Mouse (Mus musculus) megakaryocyte, embryonic 14.5 days (primary cell): Measurements from ENCODE around the gene Zbtb16. TPM values are rescaled to one million over a fixed set of nuclear protein-coding genes. Genes with fewer than 3 reads are reported as not detected.
A peak's percentile ranks its signal among the peaks of the same experiment; 100 is the strongest.

ENCODE experiments used
- H3K27me3 ChIP-seq: replicated peaks from 2 replicates; pipeline ENCODE3; 2012; ENCODE audit warnings: inconsistent platforms
- H3K36me3 ChIP-seq: replicated peaks from 2 replicates; pipeline ENCODE3; 2012; ENCODE audit warnings: low read length, inconsistent platforms, mixed read lengths
- H3K4me1 ChIP-seq: 2 replicates; pipeline ENCODE4 v1.6.1; 2012; ENCODE audit warnings: inconsistent platforms
- H3K4me3 ChIP-seq: replicated peaks from 2 replicates; pipeline ENCODE3; 2012; ENCODE audit warnings: moderate library complexity, mild to moderate bottlenecking, inconsistent platforms
- H3K9me3 ChIP-seq: 2 replicates; pipeline ENCODE4 v1.6.1; 2012; ENCODE audit warnings: inconsistent platforms
- FLI1 ChIP-seq: IDR thresholded peaks from 2 replicates; pipeline ENCODE4 v1.6.1; 2012; ENCODE audit warnings: low read length, inconsistent platforms, mixed read lengths
- GATA1 ChIP-seq: IDR thresholded peaks from 3 replicates; pipeline ENCODE4 v1.6.1; 2012; ENCODE audit warnings: mixed read lengths, low read length, inconsistent platforms, borderline replicate concordance
- polyA plus RNA-seq: library from polyadenylated mRNA; stranded (reverse); fragments of >175 nt; gene quantifications from 2 replicates; pipeline ENCODE4 v1.2.3, GENCODE M21; 2012; ENCODE audit warnings: low replicate concordance; ENCODE audit not compliant: insufficient read depth

Gene Zbtb16
- polyA plus RNA-seq, 1 experiment: 1.8 TPM

DNA sequence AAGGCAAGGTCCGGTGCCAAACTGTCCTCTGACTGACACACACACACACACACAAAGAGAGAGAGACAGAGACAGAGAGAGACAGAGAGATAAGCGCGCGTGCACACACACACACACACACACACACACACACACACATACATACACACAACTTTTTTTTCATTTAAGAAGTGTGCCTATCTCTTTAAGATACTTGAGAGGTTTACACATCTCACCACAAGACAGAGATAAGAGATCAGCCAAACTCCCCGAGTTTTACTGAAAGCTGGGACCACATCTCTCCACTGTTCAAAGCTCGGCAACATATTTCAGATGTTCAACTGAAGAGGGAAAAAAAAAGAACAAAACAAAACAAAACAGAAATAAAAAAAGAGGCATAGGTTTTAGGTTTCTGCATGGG is 31.5 kb downstream of the Zbtb16 start:
- Histone ChIP-seq H3K27me3 (no peaks in the 10 kb centered on the region), H3K4me1 (peaks cover 76% of the 10 kb centered on the region), H3K36me3 (peaks cover 20% of the 10 kb centered on the region), H3K9me3 (no peaks in the 10 kb centered on the region), H3K4me3 (no peak overlapping the region)
- TF ChIP-seq FLI1 (no peak), GATA1 (no peak)

DNA sequence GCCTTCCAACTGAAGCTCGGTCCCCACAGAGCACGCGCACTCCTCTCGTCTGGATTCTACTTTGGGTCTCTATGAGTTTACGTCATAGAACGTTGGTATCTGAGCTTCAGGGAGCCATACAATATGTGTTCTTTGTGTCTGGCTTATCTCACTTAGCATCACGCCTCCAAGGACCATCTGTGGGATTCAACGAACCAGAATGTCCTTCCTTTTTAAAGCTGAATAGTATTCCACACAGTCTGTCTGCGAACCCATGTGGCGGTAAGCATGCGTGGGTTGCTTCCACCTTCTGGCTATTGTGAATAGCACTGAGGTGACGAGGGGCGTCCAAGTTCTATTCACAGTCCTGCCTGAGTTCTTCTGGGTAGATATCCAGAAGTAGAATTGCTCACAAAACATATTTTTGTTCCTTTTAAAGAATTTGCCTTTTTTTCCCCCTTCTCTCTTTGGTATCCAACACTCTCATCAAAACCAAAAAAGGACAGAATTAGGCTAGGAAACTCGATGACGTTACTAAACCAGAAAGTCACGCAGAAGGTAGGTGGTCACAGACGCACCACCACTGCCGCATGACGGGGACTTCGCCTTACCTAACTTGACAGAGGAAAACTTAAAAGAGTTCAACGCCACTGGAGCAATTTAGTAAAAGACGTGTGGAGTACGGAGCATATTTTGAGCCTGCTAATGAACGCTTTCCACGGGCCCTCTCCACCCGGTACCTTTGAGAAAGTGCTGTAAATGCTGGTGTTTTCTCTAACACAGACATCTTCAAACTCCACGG is 32.4 kb downstream of the Zbtb16 start:
- no peak for TF ChIP-seq GATA1
- TF ChIP-seq FLI1: no peak
- Histone ChIP-seq H3K36me3 (peaks cover 26% of the 10 kb centered on the region), H3K27me3 (no peaks in the 10 kb centered on the region), H3K9me3 (no peaks in the 10 kb centered on the region), H3K4me3 (no peak overlapping the region), H3K4me1 (peaks cover 77% of the 10 kb centered on the region)

DNA sequence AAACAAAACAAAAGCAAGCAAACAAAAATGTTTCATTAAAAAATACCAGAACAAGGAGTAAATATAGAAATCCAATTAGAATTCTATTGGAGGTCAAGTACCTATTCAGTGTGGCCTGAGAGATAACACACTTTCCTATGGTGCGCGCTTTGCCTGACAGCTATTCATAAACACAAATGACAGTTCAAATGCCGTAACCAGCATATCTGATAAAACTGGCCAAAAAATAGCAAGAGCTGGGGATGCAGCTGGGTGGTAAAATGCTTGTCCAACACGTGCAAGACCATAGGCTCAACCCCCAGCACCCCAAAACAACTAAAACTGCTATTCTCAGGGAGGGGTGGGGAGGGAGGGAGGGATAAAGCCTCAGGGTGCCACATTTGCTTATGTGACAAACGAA is 33.6 kb downstream of the Zbtb16 start:
- peaks cover 74% of the 10 kb centered on the region for H3K4me1 ChIP-seq
- peaks cover 27% of the 10 kb centered on the region for H3K36me3 ChIP-seq
- H3K9me3 ChIP-seq: no peaks in the 10 kb centered on the region
- no peak for TF ChIP-seq GATA1
- TF ChIP-seq FLI1: no peak
- no peaks in the 10 kb centered on the region for H3K27me3 ChIP-seq
- H3K4me3 ChIP-seq: peak overlapping the region; percentile 69

DNA sequence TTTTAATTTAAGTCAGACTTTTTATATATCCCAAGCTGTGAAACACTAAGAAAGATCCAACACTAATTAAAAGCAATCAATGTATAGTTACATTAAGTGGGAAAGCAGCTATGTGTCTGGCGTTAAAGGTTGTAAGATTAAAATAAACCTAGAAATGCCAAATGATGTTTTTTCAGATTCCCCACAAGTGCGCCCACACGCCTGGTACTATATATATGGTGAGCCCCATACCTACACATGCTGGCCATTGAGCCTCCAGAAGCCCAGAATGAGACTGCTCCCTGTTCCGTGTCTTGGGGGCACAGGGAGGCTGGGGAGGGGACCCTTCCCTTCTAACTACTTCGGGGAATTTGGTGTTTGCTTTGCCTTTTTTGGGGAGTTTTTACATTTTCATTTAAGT is 34.7 kb downstream of the Zbtb16 start:
- peaks cover 31% of the 10 kb centered on the region for H3K36me3 ChIP-seq
- no peaks in the 10 kb centered on the region for H3K27me3 ChIP-seq
- no peaks in the 10 kb centered on the region for H3K9me3 ChIP-seq
- TF ChIP-seq FLI1 (no peak), GATA1 (no peak)
- H3K4me1 ChIP-seq: peaks cover 71% of the 10 kb centered on the region
- no peak overlapping the region for H3K4me3 ChIP-seq

DNA sequence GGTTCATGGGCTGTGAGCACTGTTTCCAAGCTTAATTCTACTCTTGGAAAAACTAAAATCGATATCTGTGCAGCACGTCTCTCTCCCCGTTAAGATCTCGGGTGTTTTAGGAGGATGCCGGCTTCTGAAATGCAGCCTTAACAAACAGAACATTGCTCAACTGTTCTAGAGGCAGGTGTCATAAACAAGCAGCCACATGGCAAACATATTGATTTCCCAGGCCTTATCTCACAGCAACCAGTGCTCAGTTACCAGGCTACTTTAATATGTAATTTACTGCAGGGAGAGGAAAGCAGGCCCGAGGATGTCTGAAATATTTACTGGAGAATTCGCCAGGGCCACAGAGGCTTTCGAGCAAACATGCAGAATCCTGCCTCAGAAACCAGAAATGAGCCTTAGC is 35.4 kb downstream of the Zbtb16 start:
- TF ChIP-seq GATA1: no peak
- TF ChIP-seq FLI1: no peak
- Histone ChIP-seq H3K4me3 (no peak overlapping the region), H3K36me3 (peaks cover 28% of the 10 kb centered on the region), H3K9me3 (no peaks in the 10 kb centered on the region), H3K4me1 (peaks cover 71% of the 10 kb centered on the region), H3K27me3 (no peaks in the 10 kb centered on the region)

DNA sequence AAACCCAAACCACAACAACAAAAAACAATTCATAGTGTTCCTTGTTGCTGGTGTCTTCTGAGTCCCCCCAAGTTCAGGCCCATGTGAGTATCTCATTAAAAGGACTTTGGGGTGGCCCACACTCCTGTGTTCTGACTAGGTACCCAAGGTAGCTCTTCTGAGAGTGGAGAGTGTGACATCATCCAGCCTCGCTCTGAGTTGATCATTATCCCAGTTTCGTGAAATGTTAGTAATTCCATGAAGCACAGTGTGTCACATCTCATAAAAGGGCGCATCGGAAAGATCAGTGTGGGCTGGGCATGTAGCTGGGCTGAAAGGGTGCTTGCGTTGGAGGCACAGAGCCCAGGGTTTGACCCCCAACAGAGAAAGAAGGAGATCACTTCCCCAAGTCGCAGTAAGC is 38.0 kb downstream of the Zbtb16 start:
- Histone ChIP-seq H3K36me3 (peaks cover 22% of the 10 kb centered on the region), H3K4me1 (peaks cover 75% of the 10 kb centered on the region), H3K9me3 (no peaks in the 10 kb centered on the region), H3K4me3 (no peak overlapping the region), H3K27me3 (no peaks in the 10 kb centered on the region)
- no peak for TF ChIP-seq FLI1
- no peak for TF ChIP-seq GATA1

DNA sequence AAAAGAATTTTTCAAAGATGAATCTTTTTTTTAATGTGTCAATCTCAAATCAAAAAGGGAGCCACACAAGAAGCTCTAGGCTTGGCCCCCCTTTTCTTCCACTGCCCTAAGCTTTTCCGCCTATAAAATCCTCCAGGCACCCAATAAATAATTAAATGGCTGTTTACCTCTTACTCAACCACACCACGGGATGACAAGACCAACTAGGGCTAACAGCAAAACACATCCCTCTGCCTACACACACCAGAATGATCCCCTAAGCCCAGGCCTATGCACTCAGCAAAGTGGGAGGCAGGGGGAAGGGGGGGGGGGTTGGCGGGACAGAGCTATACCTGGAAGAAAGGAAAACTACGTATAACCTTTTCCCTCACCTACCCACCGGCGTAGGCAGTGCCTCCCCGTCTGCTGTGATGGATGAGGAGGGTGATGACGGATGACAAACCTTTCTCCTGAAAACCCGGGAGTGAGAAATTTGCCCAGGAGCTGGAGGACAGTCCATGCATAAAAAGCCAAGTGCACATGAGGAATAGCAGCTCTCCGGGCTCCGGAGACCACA is 39.7 kb downstream of the Zbtb16 start:
- TF ChIP-seq GATA1 (no peak), FLI1 (no peak)
- H3K9me3 ChIP-seq: no peaks in the 10 kb centered on the region
- H3K27me3 ChIP-seq: no peaks in the 10 kb centered on the region
- H3K4me1 ChIP-seq: peaks cover 77% of the 10 kb centered on the region
- peaks cover 33% of the 10 kb centered on the region for H3K36me3 ChIP-seq
- no peak overlapping the region for H3K4me3 ChIP-seq

DNA sequence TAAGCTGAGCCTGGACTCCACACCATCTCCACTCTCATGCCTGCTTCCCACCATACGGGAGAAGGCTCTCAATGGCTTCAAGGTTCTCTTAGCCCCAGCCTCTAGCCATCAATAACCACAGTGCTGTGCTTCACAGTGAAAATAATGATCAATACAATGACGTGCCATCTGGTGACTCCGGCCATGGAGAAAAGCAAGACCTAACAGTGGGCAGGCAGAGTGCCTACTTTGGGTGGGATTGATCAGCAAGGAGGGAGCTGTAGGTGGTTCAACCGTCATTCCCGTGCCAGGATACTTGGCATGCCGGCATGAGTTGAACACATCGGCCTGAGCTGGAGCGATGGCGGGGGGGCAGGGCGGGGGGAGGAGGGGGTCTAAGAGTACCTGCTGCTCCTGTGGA is 40.3 kb downstream of the Zbtb16 start:
- TF ChIP-seq FLI1 (no peak), GATA1 (no peak)
- Histone ChIP-seq H3K4me3 (peak overlapping the region; percentile 14), H3K36me3 (peaks cover 33% of the 10 kb centered on the region), H3K27me3 (no peaks in the 10 kb centered on the region), H3K4me1 (peaks cover 78% of the 10 kb centered on the region), H3K9me3 (no peaks in the 10 kb centered on the region)

DNA sequence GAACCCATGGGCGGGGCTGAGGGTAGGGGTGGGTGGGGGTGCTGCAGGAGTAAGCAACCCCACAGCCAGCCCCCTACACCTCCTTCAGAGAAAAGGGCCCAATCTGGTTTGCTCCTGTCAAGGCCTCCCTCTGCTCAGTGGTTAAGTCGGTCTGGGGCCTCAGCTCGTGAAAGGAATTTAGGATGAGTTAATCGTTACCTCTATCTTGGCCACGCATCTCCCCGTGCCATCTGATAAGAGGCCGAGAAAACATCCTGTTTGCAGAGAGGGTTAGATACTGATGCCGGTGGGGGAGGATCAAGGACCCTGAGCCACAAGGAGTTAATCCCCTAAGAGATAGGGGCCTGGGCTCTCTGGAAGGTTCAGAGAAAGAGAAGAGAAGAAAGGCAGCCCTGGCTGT is 40.9 kb downstream of the Zbtb16 start:
- no peak for TF ChIP-seq FLI1
- TF ChIP-seq GATA1: no peak
- peaks cover 82% of the 10 kb centered on the region for H3K4me1 ChIP-seq
- no peaks in the 10 kb centered on the region for H3K9me3 ChIP-seq
- peaks cover 33% of the 10 kb centered on the region for H3K36me3 ChIP-seq
- peak overlapping the region; percentile 33 for H3K4me3 ChIP-seq
- H3K27me3 ChIP-seq: no peaks in the 10 kb centered on the region

DNA sequence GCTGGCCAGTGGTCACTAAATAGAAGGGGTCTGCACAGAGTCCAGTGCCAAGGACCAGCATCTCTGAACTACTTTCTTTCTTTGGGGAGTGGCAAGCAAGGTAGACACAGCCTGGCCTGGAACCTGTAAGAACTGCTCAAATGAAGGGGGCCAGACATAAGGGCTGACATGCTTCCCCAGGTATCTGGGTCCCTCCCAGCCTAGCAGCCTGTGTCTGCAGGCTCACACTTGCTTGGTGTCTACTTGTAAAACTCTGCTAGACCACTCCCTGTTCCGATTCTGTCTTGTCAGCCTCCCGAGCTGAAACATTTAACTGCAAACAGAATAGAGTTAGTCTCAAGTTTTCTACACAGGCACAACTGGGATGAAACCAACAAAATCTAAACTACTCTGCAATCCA is 41.6 kb downstream of the Zbtb16 start:
- no peaks in the 10 kb centered on the region for H3K9me3 ChIP-seq
- no peak for TF ChIP-seq FLI1
- no peak for TF ChIP-seq GATA1
- H3K4me1 ChIP-seq: peaks cover 87% of the 10 kb centered on the region
- peaks cover 33% of the 10 kb centered on the region for H3K36me3 ChIP-seq
- H3K27me3 ChIP-seq: no peaks in the 10 kb centered on the region
- no peak overlapping the region for H3K4me3 ChIP-seq
